Mouse (Mus musculus): Measurements from ENCODE around the gene Scaf4. TPM values are rescaled to one million over a fixed set of nuclear protein-coding genes. Genes with fewer than 3 reads are reported as not detected.

Scaf4 gene
- 10 to 100 TPM; 31.7 to 36.7 TPM for total RNA-seq (2021)
- long read RNA-seq, experiment 1, full-length matches to known transcripts: 2 of 11 reads
- long read RNA-seq, experiment 1, partial matches to known transcripts: 3 of 11 reads
- long read RNA-seq, experiment 1, other reads (novel, unspliced or antisense): 6 of 11 reads
- long read RNA-seq, experiment 2, full-length matches to known transcripts: 3 of 12 reads
- long read RNA-seq, experiment 2, partial matches to known transcripts: 4 of 12 reads
- long read RNA-seq, experiment 2, other reads (novel, unspliced or antisense): 5 of 12 reads

- peak; percentile 94 to 96 for DNase-seq (ENCODE audit: low spot score in 2 of 2)
Measured at GRCm38 (mm10) chr16:90283905-90284891, at the start of gene Scaf4. TSS of gene Scaf4 (minus strand) at chr16:90284503.

DNA sequence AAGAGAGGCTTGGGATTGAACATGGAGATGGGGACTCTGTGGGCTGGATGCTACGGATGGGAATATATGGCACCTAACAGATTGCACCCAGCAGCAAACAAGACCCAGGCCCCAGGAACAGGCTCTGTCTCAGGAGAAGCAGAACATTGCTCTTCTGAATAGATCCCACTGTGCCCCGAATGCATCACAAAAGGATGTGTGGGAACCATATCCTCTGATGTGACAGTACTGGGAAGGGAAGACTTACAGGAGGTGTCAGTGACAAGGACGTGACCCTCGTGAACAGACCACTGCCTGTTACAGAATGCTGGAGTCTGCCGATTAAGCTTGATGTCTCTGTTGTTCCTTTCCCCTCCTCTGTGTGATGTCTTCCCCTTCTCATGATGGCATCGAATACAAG lies 48.2 kb upstream of the Scaf4 start:
- no peak for DNase-seq (ENCODE audit: low spot score in 2 of 2)

- DNase-seq (ENCODE audit: low spot score in 2 of 2): no peak
Measured at GRCm38 (mm10) chr16:90330979-90331378, 46.7 kb upstream of the Scaf4 start.

- DNase-seq (ENCODE audit: low spot score in 2 of 2): no peak
Measured at GRCm38 (mm10) chr16:90329511-90329910, 45.2 kb upstream of the Scaf4 start.

GRCm38 (mm10) chr16:90322850-90323528 lies 38.7 kb upstream of the Scaf4 start:
- DNase-seq (ENCODE audit: low spot score in 2 of 2): peak; percentile 80 to 87

DNA sequence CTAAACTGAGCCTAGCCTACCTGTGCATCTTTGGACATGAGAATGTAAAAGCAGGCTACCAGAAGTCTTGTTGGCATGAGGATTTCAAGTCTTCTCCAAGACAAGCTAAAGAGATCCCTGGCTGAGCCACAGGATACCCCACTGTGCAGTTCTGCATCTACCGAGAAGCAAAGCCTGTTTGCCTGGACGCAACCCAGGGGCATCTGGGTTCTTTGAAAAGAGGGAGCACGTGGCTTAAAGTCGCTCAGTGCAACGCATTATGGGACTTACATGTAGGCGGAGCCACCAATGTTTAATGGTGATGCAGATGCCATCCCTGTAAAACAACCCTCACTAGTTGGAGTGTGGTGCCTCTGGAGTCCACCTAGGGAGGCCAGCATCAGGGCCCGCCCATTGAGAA lies 35.0 kb upstream of the Scaf4 start:
- DNase-seq (ENCODE audit: low spot score in 2 of 2): no peak

DNA sequence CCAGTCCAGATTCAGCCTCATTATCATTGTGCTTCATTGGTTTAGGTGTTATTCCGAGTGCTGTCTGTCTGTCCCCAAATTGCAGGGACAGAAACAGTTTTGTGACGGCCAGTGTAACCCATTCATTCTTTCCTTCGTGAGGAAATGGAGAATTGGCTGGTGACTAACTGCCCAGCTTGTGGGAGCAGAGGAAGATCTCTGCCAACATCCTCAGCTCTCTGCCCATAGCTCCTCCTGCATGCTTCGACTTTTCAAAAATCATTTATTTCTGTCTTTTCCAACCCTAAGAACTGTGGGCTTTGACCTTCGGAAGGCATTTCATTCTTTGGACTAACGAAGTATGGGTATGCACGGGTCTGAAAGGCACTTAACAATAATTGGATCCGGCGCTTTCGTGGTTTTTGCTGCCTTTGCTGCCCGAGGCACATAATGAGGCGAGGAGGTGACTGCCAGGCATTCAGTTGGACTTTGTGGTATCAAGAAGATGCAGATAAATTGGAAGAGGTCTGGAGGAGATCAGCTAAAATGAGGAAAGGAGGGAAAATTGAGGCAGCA lies 34.1 kb upstream of the Scaf4 start:
- DNase-seq (ENCODE audit: low spot score in 2 of 2): no peak

DNA sequence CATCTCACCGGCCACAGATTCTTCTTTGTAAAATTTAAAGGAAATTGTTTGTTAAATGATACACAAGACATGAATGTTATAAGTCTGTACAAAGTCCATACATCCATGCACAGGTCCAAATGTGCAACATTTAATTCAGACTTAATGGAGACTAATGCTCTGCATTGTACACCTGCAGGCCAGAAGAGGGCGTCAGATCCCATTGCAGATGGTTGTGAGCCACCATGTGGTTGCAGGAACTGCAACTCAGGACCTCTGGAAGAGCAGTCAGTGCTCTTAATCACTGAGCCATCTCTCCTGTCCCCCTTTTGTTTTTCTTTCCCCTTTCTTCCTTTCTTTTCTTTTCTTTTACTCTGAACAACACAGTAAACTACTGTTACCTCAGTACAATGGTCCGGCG lies 33.5 kb upstream of the Scaf4 start:
- no peak for DNase-seq (ENCODE audit: low spot score in 2 of 2)

GRCm38 (mm10) chr16:90315881-90316280 lies 31.6 kb upstream of the Scaf4 start:
- DNase-seq (ENCODE audit: low spot score in 2 of 2): no peak

DNA sequence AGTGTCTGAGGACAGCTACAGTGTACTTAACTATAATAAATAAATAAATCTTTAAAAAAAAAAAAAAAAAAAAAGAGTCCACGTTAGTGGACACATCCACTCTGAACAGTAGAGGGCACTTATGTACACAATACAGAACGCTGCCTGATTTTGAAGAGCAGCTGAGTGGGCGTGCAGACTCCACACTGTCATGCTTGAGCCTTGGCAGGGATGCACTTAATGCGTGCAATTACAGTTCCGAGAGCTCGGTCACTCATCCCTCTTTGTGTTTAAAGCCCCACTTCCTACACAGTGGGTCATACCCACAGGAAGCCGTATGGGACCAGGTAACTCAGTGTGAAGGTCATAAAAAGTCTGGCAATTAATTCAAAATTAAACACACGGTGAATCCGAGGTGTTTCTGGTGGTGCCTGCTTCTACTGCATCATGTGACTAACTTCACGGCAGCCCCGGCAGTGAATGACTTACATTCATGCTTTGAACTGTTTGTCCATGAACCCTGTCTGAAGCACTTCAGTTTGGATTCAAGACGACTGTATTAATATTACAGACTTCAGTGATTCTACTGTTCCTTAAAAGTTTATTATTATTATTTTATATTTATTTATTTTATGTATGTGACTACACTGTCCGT lies 28.3 kb upstream of the Scaf4 start:
- peak in 1 of 2 experiments; percentile 29 for DNase-seq (ENCODE audit: low spot score in 2 of 2)

- no peak for DNase-seq (ENCODE audit: low spot score in 2 of 2)
Measured at GRCm38 (mm10) chr16:90310488-90311135, 26.3 kb upstream of the Scaf4 start.

- DNase-seq (ENCODE audit: low spot score in 2 of 2): no peak
Measured at GRCm38 (mm10) chr16:90309784-90310183, 25.5 kb upstream of the Scaf4 start.

DNA sequence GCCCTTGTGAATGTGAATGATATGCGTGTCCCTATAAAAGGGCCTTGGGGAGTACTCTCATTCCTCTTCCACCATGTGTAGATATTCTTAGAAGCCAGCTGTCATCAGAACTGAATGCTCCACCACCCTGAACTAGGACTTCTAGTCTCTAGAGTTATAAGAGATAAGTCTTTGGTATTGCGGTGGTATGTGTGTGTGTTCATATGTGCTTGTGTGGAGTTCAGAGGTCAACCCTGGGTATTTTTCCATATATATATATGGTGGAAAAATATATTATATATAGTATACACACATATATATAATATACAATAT lies 19.6 kb upstream of the Scaf4 start:
- DNase-seq (ENCODE audit: low spot score in 2 of 2): no peak

DNA sequence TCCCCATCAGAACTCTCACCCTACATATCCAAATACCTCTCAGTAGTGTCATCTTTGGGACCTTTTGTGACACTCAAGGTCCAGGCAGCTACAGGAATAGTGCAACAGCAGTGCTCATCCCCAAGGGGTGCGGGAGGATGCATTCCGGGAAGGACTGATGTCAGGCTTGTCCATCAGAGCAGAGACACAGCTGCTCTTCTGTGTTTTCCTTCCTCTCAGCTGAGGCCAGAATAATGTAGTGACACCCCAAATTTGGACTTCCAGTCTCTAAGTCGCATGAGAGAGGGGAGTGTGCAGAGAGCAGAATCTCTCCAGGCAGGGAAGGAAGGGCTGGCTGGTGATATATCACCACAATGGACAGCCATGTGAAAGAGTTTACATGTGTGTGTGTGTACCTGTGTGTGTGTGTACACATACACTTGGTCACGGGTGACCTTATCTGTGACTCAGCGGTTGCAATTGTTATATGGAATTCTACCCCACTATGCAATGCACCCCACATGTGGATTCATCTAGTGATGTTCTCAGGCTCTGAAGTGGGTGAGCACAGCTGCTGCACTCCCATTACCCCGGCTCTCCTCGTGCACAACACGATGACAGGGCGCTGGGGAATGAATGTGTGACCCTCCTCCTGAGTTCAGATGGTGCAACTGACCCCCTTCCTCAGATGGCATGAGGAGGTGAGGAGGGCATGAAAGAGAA lies 19.1 kb upstream of the Scaf4 start:
- no peak for DNase-seq (ENCODE audit: low spot score in 2 of 2)

GRCm38 (mm10) chr16:90301706-90302105 lies 17.4 kb upstream of the Scaf4 start:
- DNase-seq (ENCODE audit: low spot score in 2 of 2): no peak

DNA sequence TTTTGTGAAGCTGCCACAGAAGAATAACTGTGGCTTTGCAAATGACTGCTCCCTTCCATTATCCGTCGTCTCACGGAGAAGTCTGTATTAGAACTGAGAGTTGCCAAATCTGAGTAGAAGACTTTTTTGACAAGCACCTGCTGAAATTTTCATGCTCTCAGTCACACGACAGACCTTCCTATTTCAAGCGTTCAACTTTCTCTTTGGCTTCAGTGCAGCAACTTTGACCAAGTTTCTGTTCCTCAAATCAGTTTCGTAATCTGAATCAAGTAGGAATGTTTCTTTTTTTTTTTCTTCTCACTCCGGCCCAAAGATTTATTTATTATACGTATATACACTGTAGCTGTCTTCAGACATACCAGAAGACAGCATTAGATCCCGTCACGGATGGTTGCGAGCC lies 16.6 kb upstream of the Scaf4 start:
- DNase-seq (ENCODE audit: low spot score in 2 of 2): no peak

DNA sequence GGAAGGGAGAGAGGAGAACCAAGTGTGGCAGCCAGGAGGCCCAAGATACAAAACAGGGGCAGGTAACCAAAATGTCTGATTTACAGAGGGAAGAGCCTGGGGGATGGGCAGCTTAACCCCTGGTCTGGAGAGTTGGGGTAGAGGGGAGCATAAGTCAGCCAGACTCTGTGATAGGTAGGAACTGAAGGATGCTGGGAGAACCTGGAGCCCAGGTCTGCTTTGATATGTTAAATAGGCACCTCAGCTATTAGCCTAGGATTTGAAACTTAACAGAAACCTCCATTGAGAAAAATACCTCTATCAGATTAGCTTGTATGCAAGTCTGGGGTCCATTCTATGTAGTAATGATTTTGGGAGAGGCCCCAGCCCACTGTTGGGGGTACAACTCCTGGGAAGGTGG lies 15.3 kb upstream of the Scaf4 start:
- DNase-seq (ENCODE audit: low spot score in 2 of 2): no peak

GRCm38 (mm10) chr16:90298426-90299300 lies 14.4 kb upstream of the Scaf4 start:
- no peak for DNase-seq (ENCODE audit: low spot score in 2 of 2)
